Mouse (Mus musculus) heart, postnatal 0 days (tissue): ENCODE results near the gene Gm49510. TPM values are rescaled to one million over a fixed set of nuclear protein-coding genes. Genes with fewer than 3 reads are reported as not detected.

ENCODE experiments used
- ATAC-seq: fragments of 200-750 bp; cut with Nextera tagmentation; 2 replicates; pipeline ENCODE4 v1.8.0; 2017; ENCODE audit warnings: low read depth, moderate number of reproducible peaks, moderate library complexity; ENCODE audit not compliant: insufficient read depth
- DNase-seq: peaks from one replicate; pipeline ENCODE4 v3.0.0-alpha.2; 2016; ENCODE audit warnings: low spot score
- H3K27ac ChIP-seq: fragments of 300-500 bp; sonication (generic); 2 replicates; pipeline ENCODE4 v1.5.1; 2014; ENCODE audit warnings: low read depth, mild to moderate bottlenecking
- H3K27me3 ChIP-seq: fragments of 300-500 bp; sonication (generic); 2 replicates; pipeline ENCODE4 v1.6.1; 2014; ENCODE audit warnings: low read length, mixed read lengths; ENCODE audit not compliant: control insufficient read depth, insufficient read depth
- H3K36me3 ChIP-seq: fragments of 300-500 bp; sonication (generic); replicated peaks from 2 replicates; pipeline ENCODE4 v1.6.1; 2014; ENCODE audit warnings: low read length, mixed read lengths; ENCODE audit not compliant: control insufficient read depth, insufficient read depth
- H3K4me1 ChIP-seq: fragments of 300-500 bp; sonication (generic); 2 replicates; pipeline ENCODE4 v1.6.1; 2014; ENCODE audit warnings: antibody characterized with exemption; ENCODE audit not compliant: control insufficient read depth, insufficient read depth
- H3K4me2 ChIP-seq: fragments of 300-500 bp; sonication (generic); 2 replicates; pipeline ENCODE4 v1.6.1; 2014; ENCODE audit warnings: low read depth, mild to moderate bottlenecking, low read length, moderate library complexity
- H3K4me3 ChIP-seq: fragments of 300-500 bp; sonication (generic); 2 replicates; pipeline ENCODE4 v1.5.1; 2014; ENCODE audit warnings: low read depth, low read length
- H3K9ac ChIP-seq: fragments of 300-500 bp; sonication (generic); replicated peaks from 2 replicates; pipeline ENCODE4 v1.6.1; 2014; ENCODE audit warnings: low read depth, low read length, mixed read lengths
- H3K9me3 ChIP-seq: fragments of 300-500 bp; sonication (generic); replicated peaks from 2 replicates; pipeline ENCODE4 v1.6.1; 2016; ENCODE audit warnings: low read length; ENCODE audit not compliant: control insufficient read depth
- CTCF ChIP-seq: IDR thresholded peaks from 2 replicates; pipeline ENCODE4 v1.5.1; 2016; ENCODE audit warnings: antibody characterized with exemption, control low read depth, low read depth
- EP300 ChIP-seq: IDR thresholded peaks from 2 replicates; pipeline ENCODE4 v1.6.1; 2016; ENCODE audit warnings: antibody characterized with exemption, low read depth
- WGBS: fragments of 180-500 bp; shearing (Covaris S2); extraction: QIAGEN DNeasy Blood & Tissue Kit; methylation state at CpG from one replicate; pipeline ENCODE4 v1.1.7; 2014; 5-methylcytosine and 5-hydroxymethylcytosine counted together
- polyA plus RNA-seq: library from polyadenylated mRNA; unstranded; fragments of >200 nt; fragmentation: Nextera tagmentation; extraction: Ambion mirVana; gene quantifications from 2 replicates; pipeline ENCODE4 v1.2.1, GENCODE M21; 2015
- total RNA-seq: library from RNA; depleted of rRNA; stranded (reverse); fragments of >200 nt; gene quantifications from 2 replicates; pipeline ENCODE4 v1.2.3, GENCODE M21; 2014; ENCODE audit warnings: low replicate concordance; rRNA removed

Gene Gm49510
- 0.73 TPM in 1 of 2 replicates, not detected in the other for total RNA-seq
- polyA plus RNA-seq: 0.08 and 0.18 TPM in 2 replicates

DNA sequence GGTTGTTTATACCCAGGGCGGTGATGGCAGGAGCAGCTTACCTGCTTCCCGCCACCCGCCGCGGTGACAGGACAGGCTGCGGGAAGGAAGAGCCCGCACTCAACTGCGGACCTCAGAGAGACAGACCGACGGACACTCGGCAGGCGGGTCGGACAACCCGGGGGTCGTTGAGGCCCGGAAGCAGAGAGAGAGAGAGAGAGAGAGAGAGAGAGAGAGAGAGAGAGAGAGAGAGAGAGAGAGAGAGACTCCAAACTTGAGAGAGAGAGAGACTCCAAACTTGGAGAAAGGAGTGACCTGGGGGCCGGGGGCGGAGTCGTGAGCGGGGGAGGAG lies at the start of gene Gm49510:
TSS of gene Gm49510 (plus strand) at position 259 of the 331 bp plus-strand sequence.
- Histone ChIP-seq H3K4me2 (peak within 1 kb of the TSS; percentile 95), H3K4me3 (peak within 1 kb of the TSS; percentile 74), H3K36me3 (0 out of 2 replicates have a peak, but pooled peaks cover 5% of the 10 kb centered on the region), H3K9me3 (no peaks in the 10 kb centered on the region), H3K4me1 (peaks cover 25% of the 10 kb centered on the region), H3K27ac (peak within 1 kb of the TSS; percentile 73), H3K9ac (peak within 1 kb of the TSS; percentile 78), H3K27me3 (no peaks in the 10 kb centered on the region)
- DNase-seq (no peak), ATAC-seq (no peak)
- under 1% methylated on average over 11 of the region's 20 CpGs for WGBS
- TF ChIP-seq CTCF (no peak), EP300 (no peak)

- no peaks in the 10 kb centered on the region for H3K9me3 ChIP-seq
- ATAC-seq (no peak), DNase-seq (no peak)
- no peak for TF ChIP-seq EP300
- no peak overlapping the region for H3K27ac ChIP-seq
- peaks cover 12% of the 10 kb centered on the region; the same call in 1 of the 2 replicates for H3K4me1 ChIP-seq
- H3K4me2 ChIP-seq: no peak overlapping the region
- H3K9ac ChIP-seq: no peak overlapping the region
- H3K27me3 ChIP-seq: no peaks in the 10 kb centered on the region
- no peak overlapping the region for H3K4me3 ChIP-seq
- H3K36me3 ChIP-seq: peaks cover 28% of the 10 kb centered on the region
- 56% methylated on average over 15 of the region's 15 CpGs for WGBS
Observed at GRCm38 (mm10) chr15:78850059-78850824, 49.2 kb upstream of the Gm49510 start.

DNA sequence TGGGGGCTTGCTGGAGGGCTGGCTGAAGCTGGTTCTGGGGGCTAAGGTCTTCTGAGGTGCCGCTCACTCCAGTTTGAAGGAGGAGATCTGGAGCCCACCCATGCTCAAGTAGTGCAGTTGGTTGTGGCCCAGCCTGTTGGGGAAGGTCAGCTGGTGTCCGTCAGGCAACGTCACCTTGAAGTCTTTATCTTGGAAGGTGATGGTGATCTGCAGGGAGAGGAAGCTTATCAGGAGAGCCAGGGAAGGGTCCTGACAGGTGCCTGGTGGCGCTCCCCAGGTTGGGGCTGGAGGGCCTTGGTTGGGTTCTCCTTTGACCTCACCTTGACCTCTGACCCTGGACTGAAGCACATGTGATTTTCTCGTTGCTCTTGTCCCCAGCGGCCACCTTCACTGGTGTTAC lies 48.5 kb upstream of the Gm49510 start:
- TF ChIP-seq CTCF (no peak), EP300 (no peak)
- Histone ChIP-seq H3K36me3 (peaks cover 28% of the 10 kb centered on the region), H3K4me1 (peaks cover 5% of the 10 kb centered on the region; the same call in 1 of the 2 replicates), H3K4me2 (no peak overlapping the region), H3K27ac (peak overlapping the region; percentile 49; the same call in 1 of the 2 replicates), H3K9ac (no peak overlapping the region), H3K9me3 (no peaks in the 10 kb centered on the region), H3K27me3 (no peaks in the 10 kb centered on the region), H3K4me3 (no peak overlapping the region)
- 60% methylated on average over 6 of the region's 6 CpGs for WGBS
- no peak for ATAC-seq
- DNase-seq: no peak

GRCm38 (mm10) chr15:78851505-78852153 lies 47.8 kb upstream of the Gm49510 start:
- no peak overlapping the region for H3K4me2 ChIP-seq
- no peaks in the 10 kb centered on the region for H3K27me3 ChIP-seq
- peak; percentile 85 for ATAC-seq
- no peaks in the 10 kb centered on the region for H3K4me1 ChIP-seq
- DNase-seq: peak; percentile 90
- 11% methylated on average over 13 of the region's 13 CpGs for WGBS
- H3K27ac ChIP-seq: peak overlapping the region; percentile 49; the same call in 1 of the 2 replicates
- no peak overlapping the region for H3K4me3 ChIP-seq
- H3K36me3 ChIP-seq: peaks cover 28% of the 10 kb centered on the region
- no peaks in the 10 kb centered on the region for H3K9me3 ChIP-seq
- H3K9ac ChIP-seq: no peak overlapping the region
- peak; percentile 87 for TF ChIP-seq CTCF
- 0 out of 2 replicates have a peak, but pooled peaks have one; percentile 14 for TF ChIP-seq EP300

DNA sequence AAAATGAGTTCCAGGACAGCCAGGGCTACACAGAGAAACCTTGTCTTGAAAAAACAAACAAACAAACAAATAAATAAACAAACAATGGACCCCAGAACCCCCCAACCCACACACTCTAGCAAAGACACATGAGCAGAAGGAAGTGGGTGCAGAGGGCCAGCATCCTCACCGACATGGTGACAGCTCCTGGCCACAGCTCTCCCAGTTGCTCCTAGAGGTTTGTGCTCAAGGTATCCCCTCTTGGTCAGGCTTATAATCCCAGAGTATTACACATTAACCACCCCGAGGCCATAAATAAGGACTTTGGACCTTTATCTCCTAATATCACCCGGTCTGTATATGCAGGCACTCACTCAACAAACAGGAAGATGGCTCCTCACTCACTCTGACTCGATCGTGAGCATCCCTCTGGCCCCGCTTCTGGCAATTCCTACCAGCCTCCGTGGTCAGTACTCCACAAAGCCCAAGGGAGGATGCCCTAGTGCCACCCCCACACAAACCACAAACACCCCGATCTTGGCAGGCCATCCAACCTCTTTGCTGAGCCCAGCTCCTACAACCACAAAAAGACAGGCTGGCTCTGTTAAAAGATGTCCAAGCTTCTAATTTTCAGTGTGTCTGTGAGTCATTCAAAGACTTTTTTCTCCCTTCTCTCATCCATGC lies 44.0 kb upstream of the Gm49510 start, which contains the start of gene Lgals2:
TSS of gene Lgals2 (minus strand) at position 227 of the 663 bp plus-strand sequence.
- TF ChIP-seq EP300 (no peak), CTCF (no peak)
- Histone ChIP-seq H3K4me1 (no peaks in the 10 kb centered on the region), H3K36me3 (no peaks in the 10 kb centered on the region), H3K4me2 (no peak within 1 kb of the TSS), H3K9ac (no peak within 1 kb of the TSS), H3K27me3 (no peaks in the 10 kb centered on the region), H3K9me3 (no peaks in the 10 kb centered on the region), H3K4me3 (no peak within 1 kb of the TSS), H3K27ac (no peak within 1 kb of the TSS)
- WGBS: 62% methylated on average over 8 of the region's 8 CpGs
- DNase-seq (no peak), ATAC-seq (no peak)
